Mouse (Mus musculus) mouse embryonic stem cell (cell line): ENCODE results near the gene Hspb1.

Source experiments
- in situ Hi-C, 2 experiments: fragments of 300-500 bp; cut with MboI; formaldehyde crosslinking; loops; 1 replicate in 1 of 2; 3 replicates in 1 of 2; pipeline ENCODE4 v1.14.3; 2019 to 2020; ENCODE audit warnings: low sequenced_read_pairs in 2 of 2, low pct_unique_long_range_greater_than_20kb in 1 of 2, mixed read lengths in 1 of 2; ENCODE audit not compliant: unreplicated experiment in 1 of 2

The Hspb1 gene

GRCm38 (mm10) chr5:135933222-135933899 is 45.6 kb downstream of the Hspb1 start:
- in situ Hi-C loops, result no loop called here

GRCm38 (mm10) chr5:135933900-135934441 is 46.3 kb downstream of the Hspb1 start:
- in situ Hi-C loops, result no loop called here

GRCm38 (mm10) chr5:135934481-135935175 is 46.9 kb downstream of the Hspb1 start, which contains the start of gene Ywhag:
Gene Ywhag, minus strand, starts transcription at chr5:135934616.
- in situ Hi-C loops, result loop anchor here in 1 of 2 experiments (5.0 kb wide), 1 partner anchor 38 kb away; the partner anchor contains the start of gene Ssc4d

GRCm38 (mm10) chr5:135935176-135935523 is 47.4 kb downstream of the Hspb1 start:
- in situ Hi-C loops, result loop anchor here in 1 of 2 experiments (5.0 kb wide), 1 partner anchor 37 kb away; the partner anchor contains the start of gene Ssc4d

- in situ Hi-C loops, result loop anchor here in 1 of 2 experiments (5.0 kb wide), 1 partner anchor 37 kb away; the partner anchor contains the start of gene Ssc4d
Measured at GRCm38 (mm10) chr5:135935641-135936190, 48.0 kb downstream of the Hspb1 start.
